Mouse (Mus musculus) liver, embryonic 14.5 days (tissue): ENCODE measurements at regions not wholly inside any gene's neighbourhood (a gene's known extent, or its start where the extent isn't known, plus 50 kb on each side); places are given as distances from the start of the nearest gene placed in this dataset.

Source experiments
- ATAC-seq: fragments of 200-750 bp; cut with Nextera tagmentation; 2 replicates; pipeline ENCODE4 v1.8.0; 2017; ENCODE audit warnings: moderate number of reproducible peaks, mild to moderate bottlenecking, moderate library complexity; ENCODE audit not compliant: insufficient read depth
- DNase-seq, 3 experiments: peaks; one replicate each; pipeline ENCODE4 v3.0.0-alpha.2; 2012 to 2013; ENCODE audit warnings: low read depth in 3 of 3, low spot score in 3 of 3
- H3K27ac ChIP-seq: fragments of 300-500 bp; sonication (generic); 2 replicates; pipeline ENCODE4 v1.5.1; 2014; ENCODE audit warnings: moderate library complexity, mild to moderate bottlenecking, control low read depth, inconsistent platforms
- H3K27me3 ChIP-seq: fragments of 300-500 bp; sonication (generic); 2 replicates; pipeline ENCODE4 v1.6.1; 2014; ENCODE audit warnings: mild to moderate bottlenecking, low read length, moderate library complexity; ENCODE audit not compliant: control insufficient read depth, insufficient read depth
- H3K36me3 ChIP-seq: fragments of 300-500 bp; sonication (generic); replicated peaks from 2 replicates; pipeline ENCODE4 v1.6.1; 2014; ENCODE audit warnings: low read depth; ENCODE audit not compliant: control insufficient read depth, insufficient read depth
- H3K4me1 ChIP-seq, 2 experiments: fragments of 200-500 bp in 1 of 2; fragments of 300-500 bp in 1 of 2; sonication (generic) in 1 of 2; replicated peaks; 2 replicates each; pipeline ENCODE4 v1.6.1; 2012 to 2014; ENCODE audit warnings: antibody characterized with exemption in 1 of 2, inconsistent platforms in 1 of 2, low read length in 1 of 2; ENCODE audit not compliant: control insufficient read depth in 2 of 2, insufficient read depth in 2 of 2
- H3K4me2 ChIP-seq: fragments of 300-500 bp; sonication (generic); 2 replicates; pipeline ENCODE4 v1.6.1; 2014; ENCODE audit warnings: low read depth, mild to moderate bottlenecking, control low read depth, moderate library complexity
- H3K4me3 ChIP-seq, 2 experiments: fragments of 200-500 bp in 1 of 2; fragments of 300-500 bp in 1 of 2; sonication (generic) in 1 of 2; 2 replicates each; pipeline ENCODE4 v1.5.1; 2012 to 2014; ENCODE audit warnings: low read depth in 2 of 2, low read length in 2 of 2, mild to moderate bottlenecking in 2 of 2, control low read depth in 1 of 2, inconsistent platforms in 1 of 2, moderate library complexity in 1 of 2; ENCODE audit not compliant: insufficient read depth in 1 of 2
- H3K9ac ChIP-seq: fragments of 300-500 bp; sonication (generic); replicated peaks from 2 replicates; pipeline ENCODE4 v1.6.1; 2014; ENCODE audit warnings: mild to moderate bottlenecking, control low read depth, moderate library complexity
- H3K9me3 ChIP-seq: fragments of 300-500 bp; sonication (generic); 2 replicates; pipeline ENCODE4 v1.6.1; 2016; ENCODE audit warnings: low read length, mixed read lengths; ENCODE audit not compliant: control insufficient read depth
- CTCF ChIP-seq: IDR thresholded peaks from 2 replicates; pipeline ENCODE4 v1.5.1; 2016; ENCODE audit warnings: antibody characterized with exemption, low read depth, control low read depth
- EP300 ChIP-seq: IDR thresholded peaks from 2 replicates; pipeline ENCODE4 v1.6.1; 2016; ENCODE audit warnings: antibody characterized with exemption, low read depth
- WGBS: fragments of 180-500 bp; shearing (Covaris S2); extraction: QIAGEN DNeasy Blood & Tissue Kit; methylation state at CpG from one replicate; pipeline ENCODE4 v1.1.7; 2014; ENCODE audit not compliant: insufficient replicate concordance; 5-methylcytosine and 5-hydroxymethylcytosine counted together

- Histone ChIP-seq H3K9me3 (no peaks in the 10 kb centered on the region), H3K27me3 (no peaks in the 10 kb centered on the region), H3K36me3 (no peaks in the 10 kb centered on the region), H3K4me1 (no peaks in the 10 kb centered on the region), H3K4me2 (no peak overlapping the region), H3K27ac (no peak overlapping the region), H3K9ac (no peak overlapping the region), H3K4me3 (no peak overlapping the region)
- no peak for DNase-seq
- 52% methylated on average over 12 of the region's 12 CpGs for WGBS
- no peak for ATAC-seq
- TF ChIP-seq EP300 (no peak), CTCF (no peak)
Measured at GRCm38 (mm10) chr17:4301142-4301853, 605.2 kb upstream of the Nox3 start.

- H3K9me3 ChIP-seq: no peaks in the 10 kb centered on the region
- TF ChIP-seq CTCF (no peak), EP300 (no peak)
- no peak overlapping the region for H3K27ac ChIP-seq
- 32% methylated on average over 4 of the region's 4 CpGs for WGBS
- H3K4me1 ChIP-seq: no peaks in the 10 kb centered on the region
- no peak overlapping the region for H3K4me2 ChIP-seq
- no peak overlapping the region for H3K9ac ChIP-seq
- H3K27me3 ChIP-seq: no peaks in the 10 kb centered on the region
- no peaks in the 10 kb centered on the region for H3K36me3 ChIP-seq
- ATAC-seq: no peak
- no peak for DNase-seq
- H3K4me3 ChIP-seq: no peak overlapping the region
Measured at GRCm38 (mm10) chr17:4311785-4312379, 615.8 kb upstream of the Nox3 start.

- no peak overlapping the region for H3K4me2 ChIP-seq
- H3K27ac ChIP-seq: no peak overlapping the region
- H3K36me3 ChIP-seq: no peaks in the 10 kb centered on the region
- H3K4me3 ChIP-seq: no peak overlapping the region
- DNase-seq: no peak
- TF ChIP-seq EP300: no peak
- TF ChIP-seq CTCF: no peak
- no peaks in the 10 kb centered on the region for H3K27me3 ChIP-seq
- H3K4me1 ChIP-seq: no peaks in the 10 kb centered on the region
- H3K9ac ChIP-seq: no peak overlapping the region
- no peaks in the 10 kb centered on the region for H3K9me3 ChIP-seq
- 54% methylated on average over 4 of the region's 4 CpGs for WGBS
- ATAC-seq: no peak
Measured at GRCm38 (mm10) chr17:4319141-4319540, 623.1 kb upstream of the Nox3 start.

- ATAC-seq (no peak), DNase-seq (no peak)
- Histone ChIP-seq H3K4me2 (no peak overlapping the region), H3K9ac (no peak overlapping the region), H3K27ac (no peak overlapping the region), H3K4me1 (no peaks in the 10 kb centered on the region), H3K36me3 (no peaks in the 10 kb centered on the region), H3K9me3 (no peaks in the 10 kb centered on the region), H3K4me3 (no peak overlapping the region), H3K27me3 (no peaks in the 10 kb centered on the region)
- WGBS: 50% methylated on average over 1 of the region's 1 CpGs
- TF ChIP-seq CTCF (no peak), EP300 (no peak)
Measured at GRCm38 (mm10) chr17:4328810-4329209, 632.7 kb upstream of the Nox3 start.

GRCm38 (mm10) chr17:4331650-4332049, 635.6 kb upstream of the Nox3 start:
- DNase-seq (no peak), ATAC-seq (no peak)
- Histone ChIP-seq H3K27me3 (no peaks in the 10 kb centered on the region), H3K27ac (no peak overlapping the region), H3K4me1 (no peaks in the 10 kb centered on the region), H3K9ac (no peak overlapping the region), H3K4me2 (no peak overlapping the region), H3K36me3 (no peaks in the 10 kb centered on the region), H3K4me3 (no peak overlapping the region), H3K9me3 (no peaks in the 10 kb centered on the region)
- TF ChIP-seq CTCF (no peak), EP300 (no peak)
- 72% methylated on average over 9 of the region's 9 CpGs for WGBS
